Mouse (Mus musculus) heart, embryonic 11.5 days (tissue): ENCODE data around the gene Itpkb. TPM values are rescaled to one million over a fixed set of nuclear protein-coding genes. Genes with fewer than 3 reads are reported as not detected.

Source experiments
- ATAC-seq: fragments of 200-750 bp; cut with Nextera tagmentation; replicated peaks from 2 replicates; pipeline ENCODE4 v1.8.0; 2017; ENCODE audit warnings: moderate library complexity; ENCODE audit not compliant: insufficient number of reproducible peaks, low FRiP score, low TSS enrichment
- H3K27ac ChIP-seq: fragments of 300-500 bp; sonication (generic); 2 replicates; pipeline ENCODE4 v1.5.1; 2014; ENCODE audit warnings: mild to moderate bottlenecking, low read depth, low read length
- H3K27me3 ChIP-seq: fragments of 300-500 bp; sonication (generic); 2 replicates; pipeline ENCODE4 v1.6.1; 2014; ENCODE audit warnings: mild to moderate bottlenecking, low read length, mixed read lengths; ENCODE audit not compliant: control insufficient read depth, insufficient read depth
- H3K36me3 ChIP-seq: fragments of 300-500 bp; sonication (generic); 2 replicates; pipeline ENCODE4 v1.6.1; 2014; ENCODE audit warnings: mild to moderate bottlenecking, low read length, moderate library complexity, mixed read lengths; ENCODE audit not compliant: control insufficient read depth, insufficient read depth
- H3K4me1 ChIP-seq: fragments of 300-500 bp; sonication (generic); 2 replicates; pipeline ENCODE4 v1.6.1; 2014; ENCODE audit warnings: low read length; ENCODE audit not compliant: control insufficient read depth, insufficient read depth
- H3K4me2 ChIP-seq: fragments of 300-500 bp; sonication (generic); 2 replicates; pipeline ENCODE4 v1.6.1; 2014; ENCODE audit warnings: mild to moderate bottlenecking, moderate library complexity
- H3K4me3 ChIP-seq: fragments of 300-500 bp; sonication (generic); 2 replicates; pipeline ENCODE4 v1.5.1; 2014; ENCODE audit warnings: low read depth, low read length
- H3K9ac ChIP-seq: fragments of 300-500 bp; sonication (generic); 2 replicates; pipeline ENCODE4 v1.6.1; 2014; ENCODE audit warnings: mild to moderate bottlenecking, low read depth, low read length, moderate library complexity
- H3K9me3 ChIP-seq: fragments of 300-500 bp; sonication (generic); replicated peaks from 2 replicates; pipeline ENCODE4 v1.6.1; 2016; ENCODE audit warnings: low read length; ENCODE audit not compliant: control insufficient read depth
- WGBS: fragments of 180-500 bp; shearing (Covaris S2); extraction: QIAGEN DNeasy Blood & Tissue Kit; methylation state at CpG from one replicate; pipeline ENCODE4 v1.1.7; 2014; ENCODE audit not compliant: insufficient replicate concordance; 5-methylcytosine and 5-hydroxymethylcytosine counted together
- polyA plus RNA-seq: library from polyadenylated mRNA; unstranded; fragments of >200 nt; fragmentation: Nextera tagmentation; extraction: Ambion mirVana; gene quantifications from 2 replicates; pipeline ENCODE4 v1.2.1, GENCODE M21; 2014

Itpkb gene
- polyA plus RNA-seq, 1 experiment from 2014 or later: 4.0 TPM

GRCm38 (mm10) chr1:180296088-180296487 lies 34.2 kb upstream of the Itpkb start:
- WGBS: 85% methylated on average over 9 of the region's 9 CpGs
- ATAC-seq: no peak
- no peaks in the 10 kb centered on the region for H3K4me1 ChIP-seq
- H3K4me2 ChIP-seq: no peak overlapping the region
- H3K36me3 ChIP-seq: no peaks in the 10 kb centered on the region
- no peaks in the 10 kb centered on the region for H3K27me3 ChIP-seq
- H3K9me3 ChIP-seq: no peaks in the 10 kb centered on the region
- no peak overlapping the region for H3K27ac ChIP-seq
- H3K4me3 ChIP-seq: no peak overlapping the region
- H3K9ac ChIP-seq: no peak overlapping the region

GRCm38 (mm10) chr1:180299697-180300096 lies 30.6 kb upstream of the Itpkb start:
- H3K4me2 ChIP-seq: no peak overlapping the region
- H3K27me3 ChIP-seq: no peaks in the 10 kb centered on the region
- no peak overlapping the region for H3K9ac ChIP-seq
- H3K4me3 ChIP-seq: no peak overlapping the region
- WGBS: 90% methylated on average over 4 of the region's 4 CpGs
- H3K27ac ChIP-seq: no peak overlapping the region
- H3K36me3 ChIP-seq: no peaks in the 10 kb centered on the region
- no peaks in the 10 kb centered on the region for H3K9me3 ChIP-seq
- ATAC-seq: no peak
- 0 out of 2 replicates have a peak, but pooled peaks cover 7% of the 10 kb centered on the region for H3K4me1 ChIP-seq

GRCm38 (mm10) chr1:180300292-180300691 lies 30.0 kb upstream of the Itpkb start:
- Histone ChIP-seq H3K4me2 (no peak overlapping the region), H3K27me3 (no peaks in the 10 kb centered on the region), H3K36me3 (no peaks in the 10 kb centered on the region), H3K9me3 (no peaks in the 10 kb centered on the region), H3K27ac (no peak overlapping the region), H3K9ac (no peak overlapping the region), H3K4me3 (no peak overlapping the region), H3K4me1 (0 out of 2 replicates have a peak, but pooled peaks cover 7% of the 10 kb centered on the region)
- WGBS: 87% methylated on average over 4 of the region's 4 CpGs
- no peak for ATAC-seq

GRCm38 (mm10) chr1:180300997-180301396 lies 29.3 kb upstream of the Itpkb start:
- H3K27me3 ChIP-seq: no peaks in the 10 kb centered on the region
- 44% methylated on average over 4 of the region's 4 CpGs for WGBS
- no peaks in the 10 kb centered on the region for H3K36me3 ChIP-seq
- no peaks in the 10 kb centered on the region for H3K9me3 ChIP-seq
- H3K4me1 ChIP-seq: 0 out of 2 replicates have a peak, but pooled peaks cover 7% of the 10 kb centered on the region
- no peak overlapping the region for H3K4me2 ChIP-seq
- no peak for ATAC-seq
- H3K27ac ChIP-seq: no peak overlapping the region
- no peak overlapping the region for H3K4me3 ChIP-seq
- H3K9ac ChIP-seq: no peak overlapping the region

- H3K4me1 ChIP-seq: 0 out of 2 replicates have a peak, but pooled peaks cover 7% of the 10 kb centered on the region
- no peak overlapping the region for H3K9ac ChIP-seq
- no peak overlapping the region for H3K4me3 ChIP-seq
- no peaks in the 10 kb centered on the region for H3K9me3 ChIP-seq
- no peaks in the 10 kb centered on the region for H3K27me3 ChIP-seq
- ATAC-seq: no peak
- H3K36me3 ChIP-seq: no peaks in the 10 kb centered on the region
- H3K4me2 ChIP-seq: no peak overlapping the region
- H3K27ac ChIP-seq: no peak overlapping the region
- 61% methylated on average over 12 of the region's 12 CpGs for WGBS
Measured at GRCm38 (mm10) chr1:180302253-180303120, 27.8 kb upstream of the Itpkb start.

GRCm38 (mm10) chr1:180303600-180303999 lies 26.7 kb upstream of the Itpkb start:
- H3K27me3 ChIP-seq: no peaks in the 10 kb centered on the region
- no peaks in the 10 kb centered on the region for H3K36me3 ChIP-seq
- H3K9ac ChIP-seq: no peak overlapping the region
- H3K4me3 ChIP-seq: no peak overlapping the region
- no peak overlapping the region for H3K27ac ChIP-seq
- WGBS: 86% methylated on average over 5 of the region's 5 CpGs
- H3K4me2 ChIP-seq: no peak overlapping the region
- H3K4me1 ChIP-seq: 0 out of 2 replicates have a peak, but pooled peaks cover 7% of the 10 kb centered on the region
- H3K9me3 ChIP-seq: no peaks in the 10 kb centered on the region
- no peak for ATAC-seq

GRCm38 (mm10) chr1:180306889-180307288 lies 23.4 kb upstream of the Itpkb start:
- Histone ChIP-seq H3K9me3 (no peaks in the 10 kb centered on the region), H3K27ac (no peak overlapping the region), H3K9ac (no peak overlapping the region), H3K4me3 (no peak overlapping the region), H3K27me3 (no peaks in the 10 kb centered on the region), H3K4me1 (0 out of 2 replicates have a peak, but pooled peaks cover 7% of the 10 kb centered on the region), H3K4me2 (no peak overlapping the region), H3K36me3 (no peaks in the 10 kb centered on the region)
- no peak for ATAC-seq
- 55% methylated on average over 9 of the region's 9 CpGs for WGBS

GRCm38 (mm10) chr1:180307661-180308060 lies 22.6 kb upstream of the Itpkb start:
- Histone ChIP-seq H3K9me3 (no peaks in the 10 kb centered on the region), H3K9ac (no peak overlapping the region), H3K4me1 (peaks cover 5% of the 10 kb centered on the region), H3K4me3 (no peak overlapping the region), H3K4me2 (no peak overlapping the region), H3K27ac (no peak overlapping the region), H3K27me3 (no peaks in the 10 kb centered on the region), H3K36me3 (no peaks in the 10 kb centered on the region)
- 73% methylated on average over 2 of the region's 2 CpGs for WGBS
- ATAC-seq: no peak

GRCm38 (mm10) chr1:180308897-180309296 lies 21.4 kb upstream of the Itpkb start:
- ATAC-seq: no peak
- Histone ChIP-seq H3K9me3 (no peaks in the 10 kb centered on the region), H3K27me3 (no peaks in the 10 kb centered on the region), H3K36me3 (no peaks in the 10 kb centered on the region), H3K4me3 (no peak overlapping the region), H3K4me2 (no peak overlapping the region), H3K27ac (no peak overlapping the region), H3K9ac (no peak overlapping the region), H3K4me1 (peaks cover 14% of the 10 kb centered on the region)
- 64% methylated on average over 4 of the region's 4 CpGs for WGBS
